Mouse (Mus musculus): ENCODE data around the gene Barx1.

The Barx1 gene

GRCm38 (mm10) chr13:48662431-48663143, at the start of gene Barx1:
TSS of gene Barx1 (plus strand) at chr13:48662998.
- in situ Hi-C loops (cut with MboI; ENCODE audit: unreplicated experiment in 2 of 2), result loop anchor here (5.0 to 25.0 kb wide), 3 partner anchors 145 to 975 kb away; partner anchors contain the start of gene Ippk (in 1 of the 2)

GRCm38 (mm10) chr13:48614525-48614924, 48.3 kb upstream of the Barx1 start:
- in situ Hi-C loops (cut with MboI; ENCODE audit: unreplicated experiment in 2 of 2), result no loop called here

GRCm38 (mm10) chr13:48617774-48618173, 45.0 kb upstream of the Barx1 start:
- in situ Hi-C loops (cut with MboI; ENCODE audit: unreplicated experiment in 2 of 2), result no loop called here

GRCm38 (mm10) chr13:48618890-48619289, 43.9 kb upstream of the Barx1 start:
- in situ Hi-C loops (cut with MboI; ENCODE audit: unreplicated experiment in 2 of 2), result no loop called here

DNA sequence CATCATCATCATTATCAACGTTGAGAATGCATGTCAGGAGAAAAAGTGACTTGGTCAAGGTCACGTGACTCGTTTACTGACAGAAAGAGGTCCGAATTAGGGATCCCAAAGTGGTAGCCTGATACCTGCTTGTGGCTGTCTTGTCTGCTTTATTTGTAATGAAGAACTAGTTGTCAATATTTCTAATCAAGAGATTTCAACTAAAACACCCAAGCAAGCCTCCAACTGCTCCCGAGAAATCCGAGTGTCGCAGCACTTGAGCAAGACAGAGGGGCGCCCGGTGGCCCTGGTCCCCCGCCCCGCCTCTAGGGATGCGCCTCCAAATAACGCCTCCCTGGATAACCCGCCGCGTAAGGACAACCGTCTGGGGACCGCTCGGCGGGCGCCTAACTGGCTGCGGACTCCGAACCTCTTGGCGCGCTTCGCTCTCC, 37.8 kb upstream of the Barx1 start:
- in situ Hi-C loops (cut with MboI; ENCODE audit: unreplicated experiment in 2 of 2), result no loop called here

- in situ Hi-C loops (cut with MboI; ENCODE audit: unreplicated experiment in 2 of 2), result no loop called here
Observed at GRCm38 (mm10) chr13:48625433-48626184, 37.2 kb upstream of the Barx1 start, which contains the start of gene Ptpdc1. TSS of gene Ptpdc1 (minus strand) at chr13:48625664.

- in situ Hi-C loops (cut with MboI; ENCODE audit: unreplicated experiment in 2 of 2), result loop anchor here (10.0 kb wide), 2 partner anchors 47 to 57 kb away; no protein-coding TSS in a partner anchor
Observed at GRCm38 (mm10) chr13:48631691-48632090, 31.1 kb upstream of the Barx1 start.

GRCm38 (mm10) chr13:48637706-48638105, 25.1 kb upstream of the Barx1 start:
- in situ Hi-C loops (cut with MboI; ENCODE audit: unreplicated experiment in 2 of 2), result loop anchor here (5.0 to 10.0 kb wide), 4 partner anchors 53 to 110 kb away; no protein-coding TSS in a partner anchor

GRCm38 (mm10) chr13:48639570-48639969, 23.2 kb upstream of the Barx1 start:
- in situ Hi-C loops (cut with MboI; ENCODE audit: unreplicated experiment in 2 of 2), result loop anchor here (5.0 to 10.0 kb wide), 4 partner anchors 55 to 112 kb away; no protein-coding TSS in a partner anchor

DNA sequence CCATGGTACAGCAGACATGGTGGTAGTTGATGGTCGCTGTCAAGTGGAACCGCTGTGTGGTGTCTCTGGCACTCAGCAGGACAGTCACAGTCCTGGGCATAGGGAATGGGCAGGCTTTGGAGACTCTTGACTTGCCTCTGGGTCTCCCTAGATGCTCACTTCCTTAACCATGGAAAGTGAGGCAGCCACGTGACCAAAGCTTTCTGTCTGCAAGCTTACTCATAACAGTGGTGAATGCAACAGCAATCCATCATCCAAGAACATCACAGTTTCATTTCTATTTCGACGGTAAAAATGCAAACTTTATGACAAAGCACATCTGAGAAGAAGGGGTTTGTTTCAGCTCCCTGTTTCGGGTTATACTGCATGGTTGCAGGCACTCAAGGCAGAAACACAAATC, 19.7 kb upstream of the Barx1 start:
- in situ Hi-C loops (cut with MboI; ENCODE audit: unreplicated experiment in 2 of 2), result no loop called here

DNA sequence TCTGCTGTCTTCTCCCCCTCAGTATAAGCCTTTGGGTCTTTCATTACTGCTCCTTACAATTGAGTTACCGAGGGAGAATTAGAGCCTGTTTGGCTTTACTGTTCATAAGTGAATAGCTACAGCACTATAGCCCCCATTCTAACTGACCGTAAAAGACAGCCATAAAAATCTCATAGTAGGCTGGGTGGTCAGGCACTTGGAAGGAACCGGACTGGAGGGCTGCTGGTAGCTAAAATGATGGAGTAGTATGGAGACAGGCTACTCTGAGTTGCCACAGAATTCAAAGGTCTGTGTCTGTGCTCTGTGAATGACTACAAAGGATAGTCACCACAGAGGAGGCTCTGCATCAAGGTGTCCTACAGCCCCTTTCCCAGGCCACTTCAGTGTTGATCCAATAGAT, 18.8 kb upstream of the Barx1 start:
- in situ Hi-C loops (cut with MboI; ENCODE audit: unreplicated experiment in 2 of 2), result no loop called here

DNA sequence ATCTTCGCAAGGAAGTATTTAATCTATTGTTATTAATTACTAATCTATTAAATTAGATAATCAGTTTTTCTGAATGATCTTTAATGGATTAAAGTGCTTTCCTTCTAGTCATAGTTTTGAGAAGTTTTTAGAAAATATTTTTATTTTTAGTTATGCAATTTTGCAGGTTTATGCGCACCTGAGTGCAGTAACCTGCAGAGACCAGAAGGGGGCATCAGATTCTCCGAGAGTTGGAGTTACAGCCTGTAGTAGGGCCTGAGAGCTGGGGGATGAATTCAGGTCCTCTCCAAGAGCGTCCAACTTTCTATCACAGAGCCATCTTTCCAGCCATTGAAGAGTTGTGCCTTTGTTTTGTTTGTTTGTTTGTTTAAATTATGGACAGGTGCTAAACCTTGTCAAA, 16.1 kb upstream of the Barx1 start:
- in situ Hi-C loops (cut with MboI; ENCODE audit: unreplicated experiment in 2 of 2), result no loop called here

DNA sequence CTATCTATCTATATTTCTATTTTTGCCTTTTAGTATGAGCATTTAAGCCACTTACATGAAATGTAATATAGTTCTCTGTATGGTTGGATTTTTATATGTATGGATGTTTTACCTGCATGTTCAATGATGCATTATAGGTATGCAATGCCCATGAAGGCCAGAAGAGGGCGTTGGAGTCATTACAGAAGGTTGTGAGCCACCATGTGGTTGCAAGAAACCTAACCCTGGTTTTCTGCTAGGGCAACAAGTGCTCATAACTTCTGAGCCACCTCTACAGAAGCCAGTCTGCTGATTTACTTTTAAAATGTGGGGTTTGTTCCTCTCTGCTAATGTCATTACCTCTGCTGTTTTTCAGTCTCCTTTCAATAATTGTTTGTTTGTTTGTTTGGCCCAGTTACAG, 12.2 kb upstream of the Barx1 start:
- in situ Hi-C loops (cut with MboI; ENCODE audit: unreplicated experiment in 2 of 2), result loop anchor here (5.0 to 25.0 kb wide), 5 partner anchors 147 to 987 kb away; partner anchors contain the start of gene Ippk (in 1 of the 2)

DNA sequence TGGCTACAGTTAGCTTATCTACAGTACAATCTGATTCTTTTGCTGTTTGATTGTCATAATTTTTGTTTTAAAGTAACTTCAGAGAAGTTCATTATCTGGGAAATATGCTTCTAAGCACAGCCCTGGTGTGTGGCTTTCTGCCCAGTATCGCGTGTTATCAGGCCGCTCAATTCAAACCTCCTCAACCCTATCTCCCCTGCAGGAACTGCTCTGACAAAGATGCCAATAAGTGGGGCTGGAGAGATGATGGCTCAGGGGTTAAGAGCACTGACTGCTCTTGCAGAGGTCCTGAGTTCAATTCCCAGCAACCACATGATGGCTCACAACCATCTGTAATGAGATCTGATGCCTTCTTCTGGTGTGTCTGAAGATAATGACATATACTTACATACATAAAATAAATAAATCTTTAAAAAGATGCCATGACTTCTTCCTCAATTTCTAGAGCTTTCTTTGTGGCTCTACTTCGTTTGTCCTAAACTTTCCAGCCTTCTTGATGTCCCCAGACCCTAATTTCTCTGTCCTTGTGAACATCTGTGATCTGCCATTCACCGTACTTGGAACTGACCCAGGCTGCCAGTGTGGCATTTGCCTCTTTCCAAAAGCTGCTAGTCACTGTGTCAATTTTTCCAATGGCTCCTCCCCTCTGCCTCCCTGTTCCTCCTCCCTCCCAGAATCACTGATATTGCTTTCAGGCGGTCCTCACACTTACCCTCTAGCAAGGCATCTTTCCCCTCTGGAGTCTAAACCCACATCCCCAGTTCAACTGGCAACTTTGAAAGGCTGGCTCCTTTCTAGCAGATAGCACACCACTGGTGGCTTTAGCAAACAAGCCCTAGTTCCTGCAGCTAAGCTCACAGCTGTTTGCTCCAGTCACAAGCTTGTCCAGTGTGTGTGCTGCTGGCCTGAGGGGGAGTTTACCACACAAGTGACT, 11.4 kb upstream of the Barx1 start:
- in situ Hi-C loops (cut with MboI; ENCODE audit: unreplicated experiment in 2 of 2), result loop anchor here (5.0 to 25.0 kb wide), 5 partner anchors 146 to 986 kb away; partner anchors contain the start of gene Ippk (in 1 of the 2)

GRCm38 (mm10) chr13:48653788-48654770, 8.7 kb upstream of the Barx1 start:
- in situ Hi-C loops (cut with MboI; ENCODE audit: unreplicated experiment in 2 of 2), result loop anchor here (5.0 to 25.0 kb wide), 5 partner anchors 143 to 983 kb away; partner anchors contain the start of gene Ippk (in 1 of the 2)

DNA sequence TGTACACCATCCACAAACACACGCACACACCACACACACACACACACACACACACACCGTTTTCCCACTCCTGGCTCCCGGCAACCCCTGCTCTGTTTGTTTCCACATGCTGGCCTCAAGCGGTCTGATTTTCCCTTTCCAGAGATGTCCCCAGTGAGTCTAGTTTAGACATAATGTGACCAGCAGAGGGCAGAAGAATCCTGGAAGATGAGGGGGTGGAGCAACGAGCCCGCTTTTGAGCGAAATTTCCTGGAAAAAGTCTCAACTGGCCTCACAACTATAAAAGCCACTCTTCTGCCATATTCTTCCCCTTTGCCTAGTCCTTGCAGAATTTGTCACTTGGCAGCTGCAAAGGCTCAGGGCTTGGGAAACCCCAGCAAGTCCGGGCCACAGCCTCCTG, 7.2 kb upstream of the Barx1 start:
- in situ Hi-C loops (cut with MboI; ENCODE audit: unreplicated experiment in 2 of 2), result loop anchor here (5.0 to 25.0 kb wide), 4 partner anchors 342 to 982 kb away; partner anchors contain the start of gene Ippk (in 1 of the 2)

GRCm38 (mm10) chr13:48657791-48658190, 5.0 kb upstream of the Barx1 start:
- in situ Hi-C loops (cut with MboI; ENCODE audit: unreplicated experiment in 2 of 2), result loop anchor here (5.0 to 25.0 kb wide), 4 partner anchors 340 to 980 kb away; partner anchors contain the start of gene Ippk (in 1 of the 2)

DNA sequence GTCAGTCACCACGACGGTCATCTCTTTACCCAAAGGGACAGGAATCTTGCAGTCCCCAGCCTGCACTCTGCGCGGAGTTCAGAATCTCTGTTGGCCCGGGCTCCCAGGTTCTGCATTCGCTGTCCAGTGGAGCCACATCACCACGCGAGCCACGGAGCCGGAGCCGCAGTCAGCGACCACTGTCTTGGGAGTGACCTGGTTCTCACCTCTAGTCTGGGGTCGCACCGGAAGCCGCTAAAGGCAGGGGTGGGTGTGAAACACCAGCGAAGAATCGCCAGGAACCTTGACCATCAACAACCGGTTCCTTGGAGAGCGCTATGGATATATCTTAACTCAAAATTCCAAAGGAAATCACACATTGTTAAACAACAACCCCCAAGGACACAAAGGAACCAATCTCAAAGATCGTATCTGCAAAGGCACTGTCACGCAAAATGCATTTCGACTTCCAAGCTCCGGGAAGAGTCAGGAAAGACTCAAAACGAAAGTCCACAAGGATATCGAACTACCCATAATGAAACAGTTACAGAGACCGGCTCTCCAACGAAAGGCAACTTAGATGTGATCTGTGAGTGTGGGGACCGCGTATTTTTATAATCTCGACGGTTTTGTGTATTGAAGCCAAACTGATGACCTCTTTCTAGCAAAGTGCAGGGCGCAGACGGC, 4.1 kb upstream of the Barx1 start:
- in situ Hi-C loops (cut with MboI; ENCODE audit: unreplicated experiment in 2 of 2), result loop anchor here (5.0 to 25.0 kb wide), 4 partner anchors 339 to 979 kb away; partner anchors contain the start of gene Ippk (in 1 of the 2)

Measured in v-Abl transformed pro-B cells (cell line).